Mouse (Mus musculus): Measurements from ENCODE around the gene Tada2b.

DNA sequence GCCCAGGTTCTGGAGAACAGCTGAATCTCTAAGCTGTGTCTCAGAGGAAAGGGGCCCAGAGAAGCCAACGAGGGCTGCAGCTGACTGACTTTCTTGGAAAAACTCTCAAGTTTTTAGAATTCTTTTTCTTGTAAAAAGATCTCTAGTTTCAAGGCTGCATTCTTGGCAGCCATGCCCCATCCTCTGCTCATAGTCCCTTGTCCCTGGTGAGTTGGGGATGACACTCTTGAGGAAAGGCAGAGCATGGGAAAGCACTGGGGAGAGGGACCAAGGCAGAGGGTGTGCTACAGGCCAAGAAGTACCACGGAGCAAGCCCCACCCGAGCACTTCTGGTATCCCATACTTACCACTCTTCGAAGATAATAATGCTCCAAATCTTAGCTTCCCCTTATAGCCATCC lies 47.2 kb downstream of the Tada2b start:
- TF ChIP-seq CTCF (IDR thresholded peaks at IDR 0.05; ENCODE audit: low read depth) = no peak
- no peak for TF ChIP-seq EP300 (IDR thresholded peaks at IDR 0.05; ENCODE audit: low read depth)
